Mouse (Mus musculus) urinary bladder, postnatal 14 days (tissue): ENCODE data around the gene Tinagl1.

Experiments
- DNase-seq: peaks from one replicate; pipeline ENCODE4 v3.0.0; 2021; ENCODE audit warnings: low spot score

The Tinagl1 gene

DNA sequence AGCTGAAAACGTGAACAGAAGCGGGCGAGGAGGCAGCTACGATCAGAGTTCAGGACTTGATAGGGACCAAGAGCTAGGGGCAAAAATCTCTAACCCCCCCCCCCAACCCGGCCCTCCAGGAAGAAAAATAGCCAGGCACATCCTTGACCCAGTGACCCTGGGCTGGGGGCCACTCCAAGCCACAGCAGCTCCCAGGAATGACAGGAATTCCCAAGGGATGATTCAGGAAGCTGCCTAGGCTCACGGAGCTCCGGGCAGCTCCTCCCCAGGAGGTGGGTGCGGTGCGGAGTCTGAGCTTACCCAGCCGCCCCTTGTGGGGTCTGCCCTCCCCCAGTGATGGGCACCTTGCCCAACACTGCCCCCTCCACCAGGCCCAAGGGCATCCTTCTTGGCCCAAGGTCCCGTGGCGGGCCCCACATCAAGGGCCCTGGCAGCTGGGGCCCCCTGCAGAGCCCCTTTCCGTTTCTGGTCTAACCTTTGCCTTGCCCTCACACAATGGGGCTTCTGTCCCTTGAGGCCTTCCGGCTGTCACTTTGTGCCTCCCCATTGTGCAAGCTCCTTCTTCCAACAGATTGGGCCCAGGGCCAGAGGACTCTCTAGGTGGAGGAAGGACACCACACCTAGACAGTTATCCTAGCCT lies at the start of gene Tinagl1:
TSS of gene Tinagl1 (minus strand) at position 51 of the 640 bp plus-strand sequence.
- DNase-seq, result no peak

GRCm38 (mm10) chr4:130224071-130224470 lies 49.1 kb upstream of the Tinagl1 start:
- no peak for DNase-seq

DNA sequence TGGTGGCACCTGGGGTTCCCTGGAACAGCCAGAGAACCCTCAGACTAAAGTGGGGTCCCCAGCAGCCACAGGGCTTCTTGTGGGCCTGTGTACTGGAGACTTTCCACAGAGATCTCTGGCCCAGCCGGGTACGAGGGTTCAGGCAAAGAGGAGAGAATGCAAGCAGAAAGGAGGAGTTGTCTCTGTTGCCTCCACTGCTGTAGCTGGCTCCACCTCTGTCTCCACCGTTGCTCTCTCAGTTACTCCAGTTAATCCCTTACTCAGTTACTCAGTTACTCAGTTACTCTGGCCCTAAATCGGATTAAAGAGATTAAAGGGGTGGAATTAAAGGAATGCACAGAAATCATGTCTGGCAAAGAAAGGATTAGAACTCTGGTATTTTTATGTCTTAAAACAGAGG lies 47.3 kb upstream of the Tinagl1 start, which contains the start of gene Gm853:
TSS of gene Gm853 (minus strand) at position 223 of the 400 bp plus-strand sequence.
- no peak for DNase-seq

- no peak for DNase-seq
These were observed 45.3 kb upstream of the Tinagl1 start for GRCm38 (mm10) chr4:130220176-130220575.

DNA sequence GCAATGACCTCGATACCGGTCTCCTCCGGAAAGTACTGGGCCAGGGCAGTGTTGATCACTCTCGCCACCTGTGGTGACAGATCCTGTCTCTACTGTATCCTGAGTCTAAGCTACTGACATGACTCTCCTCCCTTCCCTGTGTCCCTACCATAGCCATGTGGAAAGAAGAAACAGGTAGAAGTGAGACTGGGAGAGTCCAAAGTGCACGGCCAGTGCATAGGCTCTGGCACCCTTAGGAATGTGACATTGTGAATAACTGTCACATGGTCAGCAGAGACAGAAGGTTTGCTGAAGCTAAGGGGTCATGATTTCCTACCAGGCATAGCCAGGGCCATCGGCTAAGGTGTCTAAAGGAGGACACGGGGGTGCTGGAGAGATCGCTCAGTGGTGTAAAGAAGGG lies 40.5 kb upstream of the Tinagl1 start:
- no peak for DNase-seq

- no peak for DNase-seq
These were observed 38.9 kb upstream of the Tinagl1 start for GRCm38 (mm10) chr4:130213857-130214256.

DNA sequence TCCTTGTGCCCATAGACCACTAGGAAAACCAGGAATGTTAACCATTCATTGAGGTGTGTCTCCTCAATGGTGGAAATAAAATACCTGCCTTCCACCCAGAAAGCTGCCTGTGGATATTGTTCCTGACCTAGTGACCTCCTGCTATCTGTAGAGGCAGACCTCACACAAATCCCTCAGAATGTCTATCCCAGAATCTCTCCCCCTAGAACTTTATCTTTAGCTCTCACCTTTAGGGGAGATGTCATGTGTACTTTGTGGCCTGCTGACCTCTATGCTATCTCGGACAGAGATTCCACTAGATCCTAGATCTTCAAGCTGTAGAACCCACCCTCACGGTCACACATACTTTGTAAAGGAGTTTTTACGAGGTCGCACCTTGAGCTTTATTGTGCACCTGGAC lies 38.3 kb upstream of the Tinagl1 start:
- DNase-seq, result no peak

DNA sequence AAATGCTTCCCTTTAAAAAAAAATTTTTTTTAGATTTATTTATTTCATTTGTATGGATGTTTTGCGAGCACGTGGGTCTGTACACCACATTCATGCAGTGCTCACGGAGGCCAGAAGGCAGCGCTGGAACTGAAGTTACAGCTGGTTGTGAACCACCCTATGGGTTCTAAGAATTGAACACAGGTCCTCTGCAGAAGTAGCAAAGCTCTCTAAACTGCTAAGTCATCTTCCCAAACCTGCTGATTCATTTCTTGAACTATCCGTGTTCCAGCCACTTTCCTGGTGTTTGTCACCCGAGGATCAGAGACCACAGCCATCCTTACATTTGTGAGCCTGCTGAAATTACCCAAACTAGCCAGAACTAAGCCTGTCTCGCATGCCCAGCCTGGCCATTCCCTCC lies 37.5 kb upstream of the Tinagl1 start:
- DNase-seq, result no peak

DNA sequence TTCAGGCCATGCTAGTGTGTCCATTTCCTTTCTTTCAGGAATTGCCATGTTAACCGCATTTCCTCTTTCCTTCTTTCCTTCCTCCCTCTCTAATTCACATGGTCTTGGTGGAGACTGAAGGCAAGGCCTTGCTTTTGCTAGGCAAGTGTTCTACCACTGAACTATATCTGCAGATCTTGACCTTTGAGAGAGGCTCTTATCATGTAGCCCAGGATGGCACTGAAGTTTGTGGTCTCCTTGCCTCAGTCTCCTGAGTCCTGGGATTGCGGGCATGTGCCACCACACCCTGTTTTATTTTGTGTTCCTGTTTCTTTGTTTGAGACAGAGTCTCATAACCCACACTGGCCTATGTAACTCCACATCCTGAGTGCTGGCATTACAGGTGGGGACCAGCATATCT lies 36.9 kb upstream of the Tinagl1 start:
- DNase-seq, result no peak

- DNase-seq, result peak; percentile 92
These were observed 24.1 kb upstream of the Tinagl1 start for GRCm38 (mm10) chr4:130198694-130199670.

DNA sequence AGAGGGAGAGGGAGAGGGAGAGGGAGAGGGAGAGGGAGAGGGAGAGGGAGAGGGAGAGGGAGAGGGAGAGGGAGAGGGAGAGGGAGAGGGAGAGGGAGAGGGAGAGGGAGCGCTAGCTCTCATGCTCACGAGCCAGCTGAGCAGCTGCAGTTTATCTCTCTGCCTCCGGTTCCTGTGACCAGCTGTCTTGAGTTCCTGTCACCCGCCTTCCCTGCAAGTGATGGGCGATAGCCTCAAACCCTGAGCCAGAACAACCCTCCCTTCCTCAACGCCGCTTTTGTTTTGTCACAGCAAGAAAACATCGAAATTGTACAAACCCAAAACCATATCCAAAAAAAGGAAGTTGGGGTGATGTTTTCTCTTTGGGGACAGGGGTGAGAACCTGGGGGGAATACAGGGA lies 21.6 kb upstream of the Tinagl1 start:
- no peak for DNase-seq

DNA sequence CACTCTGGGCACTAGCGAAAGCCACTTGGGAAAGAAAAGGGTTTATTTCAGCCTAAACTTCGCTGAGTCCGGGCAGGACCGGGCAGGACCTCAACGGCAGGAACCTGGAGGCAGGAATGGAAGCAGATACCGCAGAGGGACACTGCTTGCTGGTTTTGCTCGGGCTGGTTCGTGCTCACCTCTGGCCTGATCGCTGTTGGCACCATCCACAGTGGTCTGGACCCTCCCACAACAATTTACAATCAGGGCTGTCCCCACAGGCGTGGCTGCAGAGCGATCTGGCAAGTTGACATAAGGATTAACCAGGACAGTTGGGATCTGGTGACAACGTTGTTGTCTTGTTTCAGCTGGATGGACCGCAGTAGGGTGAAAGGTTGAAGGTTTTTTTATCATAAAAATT lies 21.0 kb upstream of the Tinagl1 start:
- DNase-seq, result no peak

GRCm38 (mm10) chr4:130192266-130192665 lies 17.3 kb upstream of the Tinagl1 start:
- no peak for DNase-seq

- no peak for DNase-seq
These were observed 14.7 kb upstream of the Tinagl1 start for GRCm38 (mm10) chr4:130189606-130190005.

DNA sequence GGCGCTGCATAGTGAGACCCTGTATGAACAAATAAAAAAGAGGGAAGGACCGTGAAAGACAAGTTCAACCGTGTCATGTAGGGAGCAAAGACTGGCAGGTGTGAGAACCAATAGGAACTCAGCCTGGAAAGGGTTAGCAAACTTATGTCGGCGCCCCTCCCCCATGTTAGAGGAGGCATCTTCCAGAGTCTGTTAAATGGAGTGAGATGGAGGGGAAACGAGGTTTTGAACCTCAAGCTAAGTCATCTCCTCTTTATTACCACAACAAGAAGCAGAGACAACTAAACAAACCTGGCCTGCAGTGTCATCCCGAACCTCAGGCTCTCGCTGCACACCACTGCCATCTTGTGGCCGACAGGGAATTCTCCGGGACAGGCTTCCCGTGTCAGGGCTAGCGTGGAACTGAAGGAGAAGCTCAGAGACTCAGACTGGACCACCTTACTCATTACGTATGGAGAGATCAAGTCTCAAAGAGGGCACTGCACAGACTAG lies 13.9 kb upstream of the Tinagl1 start:
- peak; percentile 87 for DNase-seq

DNA sequence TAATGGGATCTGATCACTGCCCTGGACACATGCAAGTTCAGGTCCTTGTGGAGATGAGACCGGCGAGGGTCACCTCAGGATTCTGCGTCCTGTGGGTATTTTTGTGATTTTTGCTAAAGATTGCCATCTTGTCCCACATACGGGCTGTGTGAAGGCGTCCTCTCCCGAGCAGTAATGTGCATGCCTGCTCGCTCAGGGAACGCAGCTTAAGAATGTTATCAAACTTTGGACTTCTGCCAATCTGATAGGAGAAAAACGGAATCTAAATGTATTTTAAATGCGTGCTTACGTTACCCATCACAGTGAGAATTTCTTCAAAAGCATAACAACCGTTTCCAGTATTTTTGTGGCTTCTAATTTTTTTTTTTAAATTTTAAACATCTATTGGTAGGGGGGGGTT lies 12.0 kb upstream of the Tinagl1 start:
- no peak for DNase-seq

- DNase-seq, result no peak
These were observed 11.5 kb upstream of the Tinagl1 start for GRCm38 (mm10) chr4:130186450-130186849.

GRCm38 (mm10) chr4:130183879-130184278 lies 9.0 kb upstream of the Tinagl1 start:
- no peak for DNase-seq

- no peak for DNase-seq
These were observed 8.1 kb upstream of the Tinagl1 start for GRCm38 (mm10) chr4:130183023-130183422.

DNA sequence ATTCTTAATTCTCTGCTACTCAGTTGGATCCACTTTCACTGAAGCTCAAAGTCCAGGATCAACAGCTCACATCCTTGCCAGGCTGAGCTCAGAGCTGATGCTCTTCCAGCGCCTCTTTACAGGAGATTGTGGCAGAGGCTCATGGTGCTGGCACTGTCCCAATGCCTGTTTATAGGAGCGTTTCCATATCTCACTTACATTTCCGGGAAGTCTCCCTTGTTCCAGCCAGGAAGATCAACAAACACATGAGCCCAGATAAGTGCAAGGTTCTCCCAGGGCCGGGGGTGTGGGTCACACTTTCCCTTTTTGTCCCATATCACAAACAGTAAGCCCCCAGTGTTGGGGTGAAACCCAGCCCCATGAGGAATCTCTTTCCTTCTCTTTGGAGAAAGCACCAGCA lies 7.0 kb upstream of the Tinagl1 start:
- DNase-seq, result peak; percentile 22

DNA sequence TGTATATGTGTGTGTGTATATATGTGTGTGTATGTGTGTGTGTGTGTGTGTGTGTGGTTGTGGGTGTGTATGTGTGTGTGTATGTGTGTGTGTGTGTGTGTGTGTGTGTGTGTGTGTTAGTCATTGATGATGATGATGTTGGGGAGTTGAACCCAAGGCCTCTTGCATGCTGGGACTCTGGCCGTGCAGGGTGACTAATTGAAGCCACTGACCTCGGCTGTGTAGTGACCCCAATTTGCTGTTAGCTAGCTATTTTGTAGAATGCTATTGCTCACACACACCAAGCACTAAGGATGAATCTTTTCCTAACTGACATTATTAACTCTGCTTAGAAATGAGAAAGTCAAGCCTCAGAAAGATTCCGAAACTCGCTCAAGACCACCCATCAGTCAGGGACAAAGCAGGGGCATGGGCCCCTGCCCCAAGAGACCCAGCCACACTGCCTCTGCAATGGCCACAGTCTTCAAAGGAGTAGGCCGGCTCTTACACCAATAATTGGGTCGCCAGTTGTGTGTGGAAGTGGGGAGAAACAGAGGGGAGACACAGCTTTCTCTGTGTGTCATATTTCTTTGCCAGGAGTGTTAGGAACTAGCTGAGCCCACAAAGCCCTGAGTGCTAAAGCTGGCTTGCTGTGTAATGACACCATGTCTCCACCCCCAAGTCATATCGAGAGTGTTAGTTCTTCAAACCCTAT lies 6.1 kb upstream of the Tinagl1 start:
- DNase-seq, result no peak

DNA sequence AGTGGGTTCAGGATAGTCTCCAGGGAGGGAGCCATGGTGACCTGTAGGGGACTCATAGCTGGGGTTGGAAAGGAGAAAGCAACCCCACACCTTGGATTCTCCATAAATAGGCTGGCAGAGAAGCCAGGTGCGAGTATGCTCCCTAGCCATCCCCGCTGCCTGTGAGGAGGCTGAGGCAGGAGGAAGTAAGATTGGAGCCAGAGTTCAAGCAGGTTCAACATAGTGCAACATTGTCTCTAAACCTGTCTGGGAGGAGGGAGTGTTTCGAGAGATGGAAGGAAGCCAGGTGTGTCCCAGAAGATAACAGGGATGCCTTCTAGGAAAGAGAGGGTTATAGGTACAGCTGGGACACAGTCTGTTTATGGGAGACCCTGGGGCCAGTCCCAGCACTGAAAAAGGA lies 5.0 kb upstream of the Tinagl1 start:
- DNase-seq, result no peak
